Mouse (Mus musculus): ENCODE results near the gene Cldn11.

Gene Cldn11

DNA sequence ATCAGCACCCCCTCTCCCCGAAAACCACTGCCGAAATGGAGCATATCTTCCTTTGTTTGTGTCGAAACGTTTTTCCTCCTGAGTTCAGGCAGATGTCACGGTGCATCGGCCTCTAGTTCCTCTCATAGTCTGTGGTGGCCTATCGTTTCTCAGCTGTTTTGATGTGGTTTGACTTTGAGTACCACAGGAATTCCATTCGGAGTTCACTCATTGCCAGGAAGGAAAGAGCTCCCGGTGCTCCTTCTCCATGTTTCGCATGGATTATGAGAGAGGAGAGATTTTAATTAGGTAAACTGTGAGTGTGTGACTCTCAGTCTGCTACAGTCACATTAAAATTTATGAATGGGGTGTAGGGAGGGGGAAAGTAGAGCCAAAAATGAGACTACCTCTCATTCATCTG is 10.3 kb downstream of the Cldn11 start:
- DNase-seq (ENCODE audit: low spot score) = no peak

GRCm38 (mm10) chr3:31161336-31161735 is 11.6 kb downstream of the Cldn11 start:
- DNase-seq (ENCODE audit: low spot score) = no peak

DNA sequence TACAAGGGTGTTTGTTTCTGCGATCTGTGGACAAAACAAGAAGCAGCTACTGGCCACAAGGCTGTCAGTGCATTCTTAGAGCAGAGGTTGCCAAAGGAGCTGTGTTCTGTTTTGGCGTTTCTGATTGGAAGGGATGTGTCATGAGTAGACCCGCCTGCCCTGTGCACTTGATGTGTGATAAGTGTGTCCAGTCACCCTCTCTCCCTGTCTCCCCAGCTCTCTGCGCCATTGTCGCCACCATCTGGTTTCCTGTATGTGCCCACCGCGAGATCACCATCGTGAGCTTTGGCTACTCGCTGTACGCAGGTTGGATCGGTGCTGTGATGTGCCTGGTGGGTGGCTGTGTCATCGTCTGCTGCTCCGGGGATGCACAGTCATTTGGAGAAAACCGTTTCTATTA is 13.1 kb downstream of the Cldn11 start:
- no peak for DNase-seq (ENCODE audit: low spot score)

DNA sequence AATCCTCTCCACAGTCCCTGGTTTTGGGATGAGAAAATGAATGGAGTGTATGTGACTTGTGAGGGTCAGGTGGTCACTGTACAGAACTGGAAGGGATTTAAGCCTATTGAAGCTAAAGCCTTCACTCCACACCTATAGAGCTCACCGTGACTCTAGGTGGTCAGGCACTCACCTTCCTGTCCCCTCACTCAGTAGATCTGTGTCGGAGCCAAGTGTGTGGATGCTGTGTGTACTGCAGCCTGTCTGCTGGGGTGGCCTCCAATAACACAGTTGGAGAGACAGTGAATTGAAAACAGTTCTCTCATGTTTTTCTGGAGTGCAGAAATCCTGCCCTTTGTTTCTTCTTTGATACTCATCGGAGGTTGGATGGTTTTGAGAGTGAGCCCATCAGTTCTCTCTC is 16.1 kb downstream of the Cldn11 start:
- DNase-seq (ENCODE audit: low spot score) = no peak

- DNase-seq (ENCODE audit: low spot score) = no peak
Observed at GRCm38 (mm10) chr3:31166365-31166871, 16.7 kb downstream of the Cldn11 start.

DNA sequence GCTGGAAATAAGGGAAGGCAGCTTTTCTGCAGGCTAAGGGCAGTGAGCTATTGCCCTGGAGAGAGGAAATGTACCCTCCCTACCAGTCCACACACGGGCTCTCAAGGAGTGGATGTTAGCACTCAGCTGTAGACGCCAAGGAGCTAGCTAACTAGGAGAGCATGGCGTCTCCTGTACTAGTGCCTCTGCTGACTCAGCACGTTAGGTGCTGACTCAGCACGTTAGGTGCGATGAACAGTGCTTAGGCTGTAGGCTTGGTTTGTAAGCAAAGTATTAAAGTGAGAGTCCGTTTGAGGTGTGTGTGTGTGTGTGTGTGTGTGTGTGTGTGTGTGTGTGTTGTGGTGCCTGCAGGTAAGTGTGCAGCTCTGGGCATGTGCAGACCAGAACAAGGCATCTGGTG is 40.6 kb downstream of the Cldn11 start:
- DNase-seq (ENCODE audit: low spot score) = no peak

DNA sequence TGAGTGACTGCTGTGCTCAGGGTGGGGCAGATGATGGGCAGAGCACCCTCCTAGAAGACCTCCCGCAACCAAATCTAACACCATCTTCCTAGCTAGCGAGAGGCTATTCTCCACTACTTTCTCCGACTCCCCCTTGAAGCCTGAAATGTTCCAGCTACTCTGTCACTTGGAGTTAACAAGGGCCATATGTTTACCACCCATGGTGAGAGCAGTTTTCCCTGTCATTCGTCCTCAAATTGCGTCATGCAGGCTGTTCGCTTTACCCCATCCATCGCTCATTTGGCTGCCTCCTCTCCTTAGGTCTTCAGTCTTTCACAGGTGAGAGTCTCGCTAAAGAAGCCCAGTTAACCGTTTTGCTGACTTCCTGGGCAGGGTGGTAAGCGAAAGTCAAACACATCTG is 41.7 kb downstream of the Cldn11 start:
- no peak for DNase-seq (ENCODE audit: low spot score)

DNA sequence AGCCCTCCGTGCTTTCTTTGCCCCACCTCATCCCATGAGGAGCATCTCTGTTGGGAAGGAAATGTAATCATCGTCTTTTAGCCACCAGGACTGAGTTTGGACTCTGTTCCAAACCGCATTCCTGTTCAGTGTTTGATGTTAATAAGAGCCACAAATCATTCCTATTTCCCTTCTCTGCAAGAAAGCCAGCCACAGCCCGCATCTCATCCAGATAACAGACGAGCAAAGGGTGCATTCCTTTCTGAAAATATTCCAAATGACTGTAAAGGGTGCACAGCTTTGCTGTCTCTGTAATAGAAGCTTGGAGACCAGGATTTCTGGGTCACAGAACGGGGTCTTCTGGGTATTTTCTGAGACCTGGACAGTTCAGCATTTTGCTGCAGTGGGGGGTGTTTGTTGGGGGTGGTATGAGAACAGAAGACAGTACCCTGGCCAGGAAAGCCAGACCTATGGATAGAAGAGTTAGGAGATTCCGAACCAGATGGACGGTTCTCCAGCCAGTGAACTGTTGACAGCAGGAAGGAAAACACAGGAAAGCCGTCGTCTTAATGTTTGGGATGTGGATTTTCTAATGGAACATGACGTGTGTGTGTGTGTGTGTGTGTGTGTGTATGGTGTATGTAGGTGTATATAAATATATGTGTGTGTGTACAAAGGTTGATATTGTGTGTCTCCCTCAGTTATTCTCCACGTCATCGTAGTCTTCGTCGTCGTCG is 49.6 kb downstream of the Cldn11 start:
- DNase-seq (ENCODE audit: low spot score) = no peak

DNA sequence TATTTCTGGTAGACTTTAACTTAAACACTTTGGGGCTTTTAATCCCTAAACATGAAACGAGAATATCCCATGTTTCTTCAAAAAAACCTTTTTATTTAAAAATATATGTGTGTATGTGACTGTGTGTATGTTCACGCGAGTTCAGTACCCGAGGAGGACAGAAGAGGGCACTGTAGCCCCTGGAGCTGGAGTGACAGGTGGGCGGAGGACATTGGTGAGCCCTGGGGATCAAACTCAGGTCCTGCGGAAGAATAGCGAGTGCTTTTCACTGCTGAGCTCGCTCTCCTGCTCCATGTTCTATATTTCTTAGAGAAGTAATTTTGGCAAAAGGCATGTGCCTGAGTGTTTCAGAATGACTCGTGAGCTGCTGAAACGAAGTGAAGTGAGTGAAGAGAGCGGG is 54.2 kb downstream of the Cldn11 start:
- DNase-seq (ENCODE audit: low spot score) = no peak

GRCm38 (mm10) chr3:31205167-31205566 is 55.4 kb downstream of the Cldn11 start:
- DNase-seq (ENCODE audit: low spot score) = no peak

GRCm38 (mm10) chr3:31208046-31208445 is 58.3 kb downstream of the Cldn11 start:
- no peak for DNase-seq (ENCODE audit: low spot score)

DNA sequence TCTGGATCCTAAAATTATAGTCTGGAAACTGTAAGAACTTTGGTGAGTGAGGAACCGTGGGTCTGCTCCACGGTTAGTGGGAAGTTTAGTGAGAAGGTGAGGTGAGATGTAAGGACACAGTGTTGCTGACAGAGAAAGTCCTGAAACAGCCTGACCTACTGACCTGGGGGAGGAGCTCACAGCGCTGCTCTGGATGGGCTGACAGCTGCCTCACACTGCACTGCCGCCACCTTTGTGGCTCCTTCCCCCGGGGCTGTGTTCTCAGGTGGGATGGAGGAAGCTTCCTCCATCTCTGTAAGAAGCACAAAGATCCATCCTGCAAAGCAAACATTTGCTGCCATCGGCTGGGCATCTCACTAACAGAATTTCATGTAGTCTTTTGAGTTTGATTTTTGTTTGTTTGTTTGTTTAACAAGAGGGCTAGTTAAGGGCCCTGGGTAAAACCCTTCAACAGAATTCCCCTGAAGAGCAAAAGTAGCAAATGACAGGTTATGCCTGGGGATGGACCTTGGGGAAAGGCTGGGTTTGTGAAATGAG is 58.8 kb downstream of the Cldn11 start:
- no peak for DNase-seq (ENCODE audit: low spot score)

DNA sequence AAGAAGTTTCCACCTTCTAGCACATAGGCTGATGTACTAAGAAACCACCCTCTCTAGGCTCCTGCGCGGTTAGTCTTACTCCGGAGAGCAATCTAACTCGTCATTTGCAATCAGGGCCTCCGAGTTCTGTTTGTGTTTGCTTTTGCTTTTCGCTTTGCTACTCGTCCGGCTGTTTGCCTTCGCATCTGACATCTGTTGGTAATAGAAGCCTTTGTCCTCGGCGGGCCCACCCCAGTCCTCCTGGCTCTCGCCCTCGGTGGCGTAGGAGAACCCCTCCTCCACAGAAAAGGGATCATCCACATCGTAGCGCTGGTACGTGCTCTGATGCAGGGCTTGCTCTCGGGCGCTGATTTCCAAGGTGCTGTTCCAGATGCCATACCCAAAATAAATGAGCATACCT is 59.3 kb downstream of the Cldn11 start:
- no peak for DNase-seq (ENCODE audit: low spot score)

GRCm38 (mm10) chr3:31212205-31213038 is 62.7 kb downstream of the Cldn11 start:
- no peak for DNase-seq (ENCODE audit: low spot score)

GRCm38 (mm10) chr3:31213802-31214201 is 64.1 kb downstream of the Cldn11 start:
- no peak for DNase-seq (ENCODE audit: low spot score)

All from urinary bladder, postnatal 25 days (tissue).